1 mouse cellular context compared by ENCODE assay signal in the genomic region with DNA sequence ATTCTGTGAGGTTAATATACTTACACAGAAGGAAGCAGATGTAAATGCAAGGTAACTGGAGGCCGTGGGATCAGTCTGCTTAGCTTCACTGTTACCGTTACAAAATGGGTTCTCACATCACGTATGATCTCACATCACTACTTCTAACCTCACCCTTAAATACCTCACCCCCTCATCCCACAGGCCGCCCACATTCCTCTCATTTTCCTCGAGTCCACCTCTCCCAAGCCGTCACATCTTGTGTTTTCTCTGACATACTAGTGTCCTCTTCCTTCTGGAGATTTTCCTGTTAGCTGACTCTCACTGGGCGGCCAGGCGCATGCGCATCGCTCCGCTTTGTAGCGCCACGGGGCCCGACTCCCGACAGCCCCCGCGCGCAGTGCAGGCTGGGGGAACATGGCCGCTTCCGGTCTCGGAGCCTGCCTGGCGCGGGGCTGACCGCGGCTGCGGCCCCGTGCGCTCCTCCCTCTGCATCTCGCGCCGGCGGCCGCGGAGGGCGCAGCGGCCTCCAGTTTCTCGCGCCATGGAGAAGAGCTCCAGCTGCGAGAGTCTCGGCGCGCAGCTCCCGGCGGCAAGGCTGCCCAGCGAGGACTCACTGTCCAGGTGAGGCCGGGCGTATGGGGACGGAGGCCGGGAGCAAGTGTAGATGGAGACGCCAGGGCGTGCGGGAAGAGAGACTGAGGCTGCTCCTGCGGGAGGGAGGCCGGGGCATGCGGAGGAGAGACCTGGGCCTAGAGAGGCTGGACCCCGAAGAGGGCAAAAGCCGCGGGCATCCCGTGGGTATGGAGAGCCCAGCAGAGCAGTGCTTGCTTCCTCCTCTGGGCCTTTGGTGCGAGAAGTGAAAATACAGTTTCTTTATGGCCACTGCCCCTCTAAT.
TF ChIP-seq lines count a peak whose summit lies in the region.

No protein-coding gene starts in this region.

TF ChIP-seq in MEL, 35 proteins besides CTCF, POLR2A, EP300 and RAD21 (continued from another document):
- TF ChIP-seq MXI1 (IDR thresholded peaks at IDR 0.05; ENCODE audit: low read depth, low read length) (peak; percentile 90), TAL1 (IDR thresholded peaks at IDR 0.05; ENCODE audit: low read length) (no peak), POLR2AphosphoS2 (IDR thresholded peaks at IDR 0.05; ENCODE audit: low read length) (peak; percentile 100), ELF1 (IDR thresholded peaks at IDR 0.05; ENCODE audit: low read depth, low read length) (peak; percentile 93), USF1 (IDR thresholded peaks at IDR 0.05; ENCODE audit: low read depth, low read length) (peak; percentile 87), NELFE (IDR thresholded peaks at IDR 0.05; ENCODE audit: low read depth, low read length) (peak; percentile 100), JUND (IDR thresholded peaks at IDR 0.05; ENCODE audit: low read depth, low read length) (no peak; the same call in none of the 2 replicates), ZMIZ1 (IDR thresholded peaks at IDR 0.05; ENCODE audit: low read depth, low read length) (peak; percentile 99), MYC (IDR thresholded peaks at IDR 0.05; ENCODE audit: low read depth, low read length) (peak; percentile 81; the same call in 1 of the 2 replicates), TCF12 (IDR thresholded peaks at IDR 0.05; ENCODE audit: low read depth, low read length) (peak; percentile 84), UBTF (IDR thresholded peaks at IDR 0.05; ENCODE audit: borderline replicate concordance, insufficient read depth, low read depth, low read length) (no peak; the same call in 1 of the 2 replicates), RCOR1 (IDR thresholded peaks at IDR 0.05; ENCODE audit: low read depth, low read length) (0 out of 2 replicates have a peak, but pooled peaks have one; percentile 31), CHD2 (IDR thresholded peaks at IDR 0.05; ENCODE audit: low read length) (no peak), GATA1 (IDR thresholded peaks at IDR 0.05; ENCODE audit: low read depth, low read length) (no peak)
TF ChIP-seq in MEL: peak in this region for 23.
